Mouse (Mus musculus) neural tube, embryonic 10.5 days (tissue): ENCODE data around the gene Ltb.
"Not testable (repeated sequence)": the region's sequence is repeated elsewhere in the genome, so short reads cannot be mapped to it uniquely, and the experiment has no call there.

Experiments used
- DNase-seq: peaks from one replicate; pipeline ENCODE4 v3.0.0-alpha.2; 2017; ENCODE audit warnings: low spot score; ENCODE audit errors: extremely low spot score

The Ltb gene

GRCm38 (mm10) chr17:35222299-35222698, 28.1 kb downstream of the Ltb start:
- no peak for DNase-seq

GRCm38 (mm10) chr17:35224641-35225040, 30.4 kb downstream of the Ltb start:
- no peak for DNase-seq

GRCm38 (mm10) chr17:35225456-35225855, 31.2 kb downstream of the Ltb start:
- no peak for DNase-seq

- DNase-seq: no peak
Observed at GRCm38 (mm10) chr17:35226561-35227046, 32.4 kb downstream of the Ltb start.

GRCm38 (mm10) chr17:35231022-35231421, 36.8 kb downstream of the Ltb start:
- DNase-seq: no peak

- DNase-seq: peak; percentile 88
Observed at GRCm38 (mm10) chr17:35232043-35232442, 37.8 kb downstream of the Ltb start.

- no peak for DNase-seq
Observed at GRCm38 (mm10) chr17:35232659-35233058, 38.4 kb downstream of the Ltb start.

GRCm38 (mm10) chr17:35233114-35233980, 39.1 kb downstream of the Ltb start, which contains the start of gene Atp6v1g2:
Atp6v1g2 (plus strand) TSS chr17:35233660.
- DNase-seq: no peak

GRCm38 (mm10) chr17:35234090-35234489, 39.9 kb downstream of the Ltb start:
- DNase-seq: not testable (repeated sequence)

GRCm38 (mm10) chr17:35234903-35235302, 40.7 kb downstream of the Ltb start:
- DNase-seq: peak; percentile 71

GRCm38 (mm10) chr17:35235614-35236389, 41.6 kb downstream of the Ltb start, which contains the start of gene Nfkbil1:
Nfkbil1 (minus strand) TSS chr17:35235792.
- peak; percentile 84 for DNase-seq

GRCm38 (mm10) chr17:35236390-35236746, 42.1 kb downstream of the Ltb start:
- DNase-seq: peak; percentile 100

- no peak for DNase-seq
Observed at GRCm38 (mm10) chr17:35236996-35237395, 42.8 kb downstream of the Ltb start.

GRCm38 (mm10) chr17:35237504-35237903, 43.3 kb downstream of the Ltb start:
- DNase-seq: no peak

- DNase-seq: no peak
Observed at GRCm38 (mm10) chr17:35239700-35240099, 45.5 kb downstream of the Ltb start.

GRCm38 (mm10) chr17:35240384-35241304, 46.4 kb downstream of the Ltb start:
- no peak for DNase-seq

- peak; percentile 96 for DNase-seq
Observed at GRCm38 (mm10) chr17:35241305-35242014, 47.2 kb downstream of the Ltb start, which contains the start of gene Ddx39b. Ddx39b (plus strand) TSS chr17:35241746.

GRCm38 (mm10) chr17:35242015-35242941, 48.0 kb downstream of the Ltb start:
- DNase-seq: peak; percentile 77

- peak; percentile 57 for DNase-seq
Observed at GRCm38 (mm10) chr17:35243086-35243485, 48.8 kb downstream of the Ltb start.
